Mouse (Mus musculus): ENCODE measurements at regions not wholly inside any gene's neighbourhood (a gene's known extent, or its start where the extent isn't known, plus 50 kb on each side); places are given as distances from the start of the nearest gene placed in this dataset.

DNA sequence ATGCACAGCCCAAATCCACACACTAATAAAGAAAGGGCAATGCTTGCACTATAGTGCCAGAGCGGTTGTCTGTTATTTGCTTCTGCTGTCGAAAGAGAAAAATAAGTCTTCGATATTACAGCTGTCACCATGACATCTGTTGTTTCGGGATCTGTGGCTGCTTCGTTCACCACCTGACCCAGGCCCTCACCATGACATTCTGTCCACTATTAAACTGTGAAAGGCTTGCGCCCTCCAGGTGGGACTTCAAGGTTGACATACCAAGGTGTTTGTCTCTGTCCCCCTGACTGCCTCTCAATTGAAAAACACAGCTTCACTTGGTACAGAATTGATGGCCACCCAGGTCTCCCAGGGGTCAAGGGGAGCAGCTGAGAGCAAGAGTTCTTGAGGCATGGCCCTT, 635.1 kb downstream of the Lmo4 start:
- no peaks in the 10 kb centered on the region for H3K27me3 ChIP-seq (replicated peaks; ENCODE audit: control insufficient read depth, insufficient read depth, low read length)
- H3K4me3 ChIP-seq (replicated peaks; ENCODE audit: low read length) = no peak overlapping the region
- H3K4me1 ChIP-seq (replicated peaks; ENCODE audit: control insufficient read depth, insufficient read depth, low read length) = no peaks in the 10 kb centered on the region
- H3K27ac ChIP-seq (ENCODE audit: low read length) = no peak overlapping the region
- WGBS = 51% methylated on average over 6 of the region's 6 CpGs
- no peak overlapping the region for H3K9ac ChIP-seq (replicated peaks; ENCODE audit: low read depth, low read length)
- no peak for ATAC-seq
- no peaks in the 10 kb centered on the region for H3K36me3 ChIP-seq (ENCODE audit: control insufficient read depth, insufficient read depth)
- H3K9me3 ChIP-seq (ENCODE audit: control insufficient read depth, low read length) = no peaks in the 10 kb centered on the region
- no peak overlapping the region for H3K4me2 ChIP-seq (ENCODE audit: low read length)

DNA sequence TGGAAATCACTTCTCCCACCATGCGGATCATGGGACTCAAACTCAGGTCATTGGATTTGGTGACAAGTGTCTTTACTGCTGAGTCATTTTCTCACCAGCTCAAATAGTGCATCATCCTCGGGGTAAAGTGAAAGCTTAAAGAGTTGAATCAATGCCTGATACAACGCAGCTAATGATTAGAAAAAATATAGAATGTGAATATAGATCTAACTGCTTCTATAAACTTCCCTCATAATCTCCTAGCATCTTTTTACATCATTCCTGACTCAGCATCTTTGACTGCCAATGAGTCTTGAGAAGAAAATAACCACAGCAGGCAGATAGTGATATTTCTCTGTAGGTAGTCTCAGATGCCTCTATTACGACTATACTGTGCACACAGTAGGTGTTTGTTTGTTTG, 640.0 kb downstream of the Lmo4 start:
- no peak for ATAC-seq
- Histone ChIP-seq H3K4me3 (replicated peaks; ENCODE audit: low read length) (no peak overlapping the region), H3K36me3 (ENCODE audit: control insufficient read depth, insufficient read depth) (no peaks in the 10 kb centered on the region), H3K9me3 (ENCODE audit: control insufficient read depth, low read length) (no peaks in the 10 kb centered on the region), H3K9ac (replicated peaks; ENCODE audit: low read depth, low read length) (no peak overlapping the region), H3K27me3 (replicated peaks; ENCODE audit: control insufficient read depth, insufficient read depth, low read length) (no peaks in the 10 kb centered on the region), H3K4me1 (replicated peaks; ENCODE audit: control insufficient read depth, insufficient read depth, low read length) (no peaks in the 10 kb centered on the region), H3K4me2 (ENCODE audit: low read length) (no peak overlapping the region), H3K27ac (ENCODE audit: low read length) (no peak overlapping the region)
- WGBS = 89% methylated on average over 4 of the region's 4 CpGs

- no peaks in the 10 kb centered on the region for H3K36me3 ChIP-seq (ENCODE audit: control insufficient read depth, insufficient read depth)
- no peaks in the 10 kb centered on the region for H3K27me3 ChIP-seq (replicated peaks; ENCODE audit: control insufficient read depth, insufficient read depth, low read length)
- no peak overlapping the region for H3K9ac ChIP-seq (replicated peaks; ENCODE audit: low read depth, low read length)
- H3K4me1 ChIP-seq (replicated peaks; ENCODE audit: control insufficient read depth, insufficient read depth, low read length) = 0 out of 2 replicates have a peak, but pooled peaks cover 2% of the 10 kb centered on the region
- WGBS = 52% methylated on average over 3 of the region's 3 CpGs
- H3K9me3 ChIP-seq (ENCODE audit: control insufficient read depth, low read length) = no peaks in the 10 kb centered on the region
- H3K27ac ChIP-seq (ENCODE audit: low read length) = no peak overlapping the region
- ATAC-seq = no peak
- H3K4me3 ChIP-seq (replicated peaks; ENCODE audit: low read length) = no peak overlapping the region
- no peak overlapping the region for H3K4me2 ChIP-seq (ENCODE audit: low read length)
These were observed 661.0 kb upstream of the Pkn2 start for GRCm38 (mm10) chr3:143542811-143543210.

GRCm38 (mm10) chr3:143527982-143528381, 646.2 kb upstream of the Pkn2 start:
- Histone ChIP-seq H3K27ac (ENCODE audit: low read length) (no peak overlapping the region), H3K4me1 (replicated peaks; ENCODE audit: control insufficient read depth, insufficient read depth, low read length) (no peaks in the 10 kb centered on the region; the same call in 1 of the 2 replicates), H3K27me3 (replicated peaks; ENCODE audit: control insufficient read depth, insufficient read depth, low read length) (no peaks in the 10 kb centered on the region), H3K36me3 (ENCODE audit: control insufficient read depth, insufficient read depth) (no peaks in the 10 kb centered on the region), H3K9me3 (ENCODE audit: control insufficient read depth, low read length) (no peaks in the 10 kb centered on the region), H3K4me3 (replicated peaks; ENCODE audit: low read length) (no peak overlapping the region), H3K4me2 (ENCODE audit: low read length) (no peak overlapping the region), H3K9ac (replicated peaks; ENCODE audit: low read depth, low read length) (no peak overlapping the region)
- ATAC-seq = no peak
- 70% methylated on average over 4 of the region's 4 CpGs for WGBS

- Histone ChIP-seq H3K36me3 (ENCODE audit: control insufficient read depth, insufficient read depth) (no peaks in the 10 kb centered on the region), H3K27me3 (replicated peaks; ENCODE audit: control insufficient read depth, insufficient read depth, low read length) (no peaks in the 10 kb centered on the region), H3K4me2 (ENCODE audit: low read length) (no peak overlapping the region), H3K9me3 (ENCODE audit: control insufficient read depth, low read length) (no peaks in the 10 kb centered on the region), H3K27ac (ENCODE audit: low read length) (no peak overlapping the region), H3K4me1 (replicated peaks; ENCODE audit: control insufficient read depth, insufficient read depth, low read length) (no peaks in the 10 kb centered on the region; the same call in 1 of the 2 replicates), H3K9ac (replicated peaks; ENCODE audit: low read depth, low read length) (no peak overlapping the region), H3K4me3 (replicated peaks; ENCODE audit: low read length) (no peak overlapping the region)
- ATAC-seq = no peak
These were observed 645.5 kb upstream of the Pkn2 start for GRCm38 (mm10) chr3:143527274-143527673.

GRCm38 (mm10) chr3:143512517-143513249, 630.9 kb upstream of the Pkn2 start:
- Histone ChIP-seq H3K27me3 (replicated peaks; ENCODE audit: control insufficient read depth, insufficient read depth, low read length) (no peaks in the 10 kb centered on the region), H3K4me1 (replicated peaks; ENCODE audit: control insufficient read depth, insufficient read depth, low read length) (0 out of 2 replicates have a peak, but pooled peaks cover 3% of the 10 kb centered on the region), H3K9ac (replicated peaks; ENCODE audit: low read depth, low read length) (no peak overlapping the region), H3K4me2 (ENCODE audit: low read length) (no peak overlapping the region), H3K36me3 (ENCODE audit: control insufficient read depth, insufficient read depth) (no peaks in the 10 kb centered on the region), H3K9me3 (ENCODE audit: control insufficient read depth, low read length) (no peaks in the 10 kb centered on the region), H3K4me3 (replicated peaks; ENCODE audit: low read length) (no peak overlapping the region), H3K27ac (ENCODE audit: low read length) (peak overlapping the region; percentile 37; the same call in 1 of the 2 replicates)
- peak; percentile 84 for ATAC-seq
- WGBS = 39% methylated on average over 6 of the region's 6 CpGs

- no peak overlapping the region for H3K9ac ChIP-seq (replicated peaks; ENCODE audit: low read depth, low read length)
- no peaks in the 10 kb centered on the region for H3K27me3 ChIP-seq (replicated peaks; ENCODE audit: control insufficient read depth, insufficient read depth, low read length)
- 0 out of 2 replicates have a peak, but pooled peaks cover 3% of the 10 kb centered on the region for H3K4me1 ChIP-seq (replicated peaks; ENCODE audit: control insufficient read depth, insufficient read depth, low read length)
- no peaks in the 10 kb centered on the region for H3K9me3 ChIP-seq (ENCODE audit: control insufficient read depth, low read length)
- ATAC-seq = no peak
- H3K36me3 ChIP-seq (ENCODE audit: control insufficient read depth, insufficient read depth) = no peaks in the 10 kb centered on the region
- no peak overlapping the region for H3K4me2 ChIP-seq (ENCODE audit: low read length)
- WGBS = 37% methylated on average over 5 of the region's 5 CpGs
- no peak overlapping the region for H3K4me3 ChIP-seq (replicated peaks; ENCODE audit: low read length)
- H3K27ac ChIP-seq (ENCODE audit: low read length) = no peak overlapping the region
These were observed 627.7 kb upstream of the Pkn2 start for GRCm38 (mm10) chr3:143509531-143509930.

GRCm38 (mm10) chr3:143508280-143508679, 626.5 kb upstream of the Pkn2 start:
- no peaks in the 10 kb centered on the region for H3K27me3 ChIP-seq (replicated peaks; ENCODE audit: control insufficient read depth, insufficient read depth, low read length)
- WGBS = 59% methylated on average over 1 of the region's 1 CpGs
- 0 out of 2 replicates have a peak, but pooled peaks cover 3% of the 10 kb centered on the region for H3K4me1 ChIP-seq (replicated peaks; ENCODE audit: control insufficient read depth, insufficient read depth, low read length)
- H3K27ac ChIP-seq (ENCODE audit: low read length) = no peak overlapping the region
- ATAC-seq = peak; percentile 51; the same call in 1 of the 2 replicates
- no peak overlapping the region for H3K4me2 ChIP-seq (ENCODE audit: low read length)
- no peak overlapping the region for H3K4me3 ChIP-seq (replicated peaks; ENCODE audit: low read length)
- no peak overlapping the region for H3K9ac ChIP-seq (replicated peaks; ENCODE audit: low read depth, low read length)
- no peaks in the 10 kb centered on the region for H3K36me3 ChIP-seq (ENCODE audit: control insufficient read depth, insufficient read depth)
- no peaks in the 10 kb centered on the region for H3K9me3 ChIP-seq (ENCODE audit: control insufficient read depth, low read length)

GRCm38 (mm10) chr3:143501017-143501416, 619.2 kb upstream of the Pkn2 start:
- H3K27ac ChIP-seq (ENCODE audit: low read length) = no peak overlapping the region

More at GRCm38 (mm10) chr3:143501017-143501416, 619.2 kb upstream of the Pkn2 start:
- H3K36me3 ChIP-seq (ENCODE audit: control insufficient read depth, insufficient read depth) = no peaks in the 10 kb centered on the region
- H3K9ac ChIP-seq (replicated peaks; ENCODE audit: low read depth, low read length) = no peak overlapping the region
- H3K4me3 ChIP-seq (replicated peaks; ENCODE audit: low read length) = no peak overlapping the region
- no peaks in the 10 kb centered on the region for H3K9me3 ChIP-seq (ENCODE audit: control insufficient read depth, low read length)
- ATAC-seq = no peak
- 44% methylated on average over 2 of the region's 2 CpGs for WGBS
- no peak overlapping the region for H3K4me2 ChIP-seq (ENCODE audit: low read length)
- no peaks in the 10 kb centered on the region for H3K27me3 ChIP-seq (replicated peaks; ENCODE audit: control insufficient read depth, insufficient read depth, low read length)
- no peaks in the 10 kb centered on the region for H3K4me1 ChIP-seq (replicated peaks; ENCODE audit: control insufficient read depth, insufficient read depth, low read length)

Data from forebrain, embryonic 16.5 days (tissue).